Mouse (Mus musculus) lung, postnatal 0 days (tissue): ENCODE data around the gene Tns3.

Source experiments
- CTCF ChIP-seq: IDR thresholded peaks from 2 replicates; pipeline ENCODE4 v1.5.1; 2016; ENCODE audit warnings: antibody characterized with exemption, mild to moderate bottlenecking
- EP300 ChIP-seq: IDR thresholded peaks from 2 replicates; pipeline ENCODE4 v1.6.1; 2016; ENCODE audit warnings: antibody characterized with exemption, mild to moderate bottlenecking, control low read depth

DNA sequence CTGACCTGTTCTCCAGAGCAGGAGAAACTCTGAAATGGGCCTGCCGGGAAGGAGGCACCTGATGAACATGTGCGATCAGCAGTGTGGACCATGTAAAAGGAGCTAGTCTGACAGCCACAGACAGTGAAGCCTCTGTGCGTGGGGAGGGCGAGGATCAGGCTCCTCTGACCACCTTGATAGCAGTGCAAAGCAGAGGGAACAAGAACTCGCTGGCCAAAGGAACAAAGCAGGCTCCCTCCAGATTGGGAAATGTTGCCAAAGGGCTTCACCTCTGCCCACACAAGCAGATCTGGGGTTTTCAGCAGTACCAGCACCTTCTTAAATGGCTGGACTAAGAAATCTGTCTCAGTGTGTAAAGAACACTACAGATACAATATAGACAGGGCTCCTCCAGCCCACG is 229.2 kb downstream of the Tns3 start:
- TF ChIP-seq CTCF (no peak), EP300 (no peak)
